Mouse (Mus musculus) CD4-positive, CD25-positive, alpha-beta regulatory T cell, adult 4 months (primary cell): ENCODE results near the gene C4b. TPM values are rescaled to one million over a fixed set of nuclear protein-coding genes. Genes with fewer than 3 reads are reported as not detected.
"Not testable (repeated sequence)": the region's sequence is repeated elsewhere in the genome, so short reads cannot be mapped to it uniquely, and the experiment has no call there.

ENCODE experiments used
- ATAC-seq: one replicate; pipeline ENCODE4 v1.8.0; 2017
- polyA plus RNA-seq, 2 experiments: library from polyadenylated mRNA; unstranded; fragments of 100-300 nt; shearing (Covaris generic); gene quantifications; one replicate each; pipeline ENCODE4 v1.2.1; 2017

The C4b gene
- not detected for polyA plus RNA-seq

- ATAC-seq = no peak
Measured at GRCm38 (mm10) chr17:34743719-34744118, at the start of gene C4b. TSS of gene C4b (minus strand) at chr17:34743882.

GRCm38 (mm10) chr17:34777680-34778325 is 34.1 kb upstream of the C4b start:
- no peak for ATAC-seq

GRCm38 (mm10) chr17:34761471-34761870 is 17.8 kb upstream of the C4b start:
- ATAC-seq = no peak

- ATAC-seq = no peak
Measured at GRCm38 (mm10) chr17:34746531-34746930, 2.8 kb upstream of the C4b start.

GRCm38 (mm10) chr17:34745166-34745565 is 1.5 kb upstream of the C4b start:
- ATAC-seq = not testable (repeated sequence)

GRCm38 (mm10) chr17:34744611-34745010 is 929 bp upstream of the C4b start:
- not testable (repeated sequence) for ATAC-seq

GRCm38 (mm10) chr17:34744206-34744605 is 524 bp upstream of the C4b start:
- ATAC-seq = no peak

- ATAC-seq = no peak
Measured at GRCm38 (mm10) chr17:34740280-34740679, 3.4 kb downstream of the C4b start.

- ATAC-seq = not testable (repeated sequence)
Measured at GRCm38 (mm10) chr17:34739708-34740107, 4.0 kb downstream of the C4b start.

GRCm38 (mm10) chr17:34737466-34737865 is 6.2 kb downstream of the C4b start:
- not testable (repeated sequence) for ATAC-seq

- ATAC-seq = not testable (repeated sequence)
Measured at GRCm38 (mm10) chr17:34729779-34730553, 13.7 kb downstream of the C4b start.

- not testable (repeated sequence) for ATAC-seq
Measured at GRCm38 (mm10) chr17:34729155-34729554, 14.5 kb downstream of the C4b start.

GRCm38 (mm10) chr17:34727887-34728286 is 15.8 kb downstream of the C4b start:
- ATAC-seq = no peak

- no peak for ATAC-seq
Measured at GRCm38 (mm10) chr17:34723066-34723465, 20.6 kb downstream of the C4b start.

- not testable (repeated sequence) for ATAC-seq
Measured at GRCm38 (mm10) chr17:34722238-34722637, 21.4 kb downstream of the C4b start.

GRCm38 (mm10) chr17:34719886-34720285 is 23.8 kb downstream of the C4b start:
- ATAC-seq = not testable (repeated sequence)

GRCm38 (mm10) chr17:34717401-34717800 is 26.3 kb downstream of the C4b start:
- ATAC-seq = no peak

GRCm38 (mm10) chr17:34716247-34716646 is 27.4 kb downstream of the C4b start:
- ATAC-seq = no peak

- not testable (repeated sequence) for ATAC-seq
Measured at GRCm38 (mm10) chr17:34715451-34715850, 28.2 kb downstream of the C4b start.

- not testable (repeated sequence) for ATAC-seq
Measured at GRCm38 (mm10) chr17:34714908-34715445, 28.7 kb downstream of the C4b start.

- not testable (repeated sequence) for ATAC-seq
Measured at GRCm38 (mm10) chr17:34714181-34714907, 29.3 kb downstream of the C4b start.

- no peak for ATAC-seq
Measured at GRCm38 (mm10) chr17:34712951-34713350, 30.7 kb downstream of the C4b start.

GRCm38 (mm10) chr17:34706476-34706875 is 37.2 kb downstream of the C4b start:
- not testable (repeated sequence) for ATAC-seq
